Mouse (Mus musculus): ENCODE measurements around the gene Lsm14a. TPM values are rescaled to one million over a fixed set of nuclear protein-coding genes. Genes with fewer than 3 reads are reported as not detected.

The Lsm14a gene
- 19.3 TPM for polyA plus RNA-seq (2015; fragmentation: Illumina TruSeq; extraction: RNeasy Lipid Tissue Mini Kit (QIAGEN cat#74804); ENCODE audit: insufficient read depth, low read depth, low replicate concordance)

DNA sequence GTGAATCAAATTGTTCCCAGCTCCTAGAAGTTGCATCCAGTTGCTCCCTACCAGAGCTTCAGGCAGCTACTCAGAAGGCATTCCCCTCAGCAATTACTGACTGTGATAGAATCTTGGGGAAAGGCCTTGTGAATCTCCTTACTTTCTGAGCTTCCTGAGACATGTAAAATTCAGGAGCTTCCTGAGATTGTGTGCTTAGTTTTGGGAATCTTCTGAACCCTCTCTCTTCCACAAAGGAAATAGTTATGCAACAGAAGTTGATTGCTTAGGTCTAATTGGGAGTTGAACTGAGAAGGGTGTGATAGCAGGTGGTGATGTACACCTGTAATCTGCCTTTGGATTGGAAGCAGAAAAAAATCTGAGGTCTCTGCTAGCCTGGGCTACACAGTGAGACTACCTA lies at the start of gene Lsm14a:
TSS of gene Lsm14a (minus strand) at position 101 of the 400 bp plus-strand sequence.

DNA sequence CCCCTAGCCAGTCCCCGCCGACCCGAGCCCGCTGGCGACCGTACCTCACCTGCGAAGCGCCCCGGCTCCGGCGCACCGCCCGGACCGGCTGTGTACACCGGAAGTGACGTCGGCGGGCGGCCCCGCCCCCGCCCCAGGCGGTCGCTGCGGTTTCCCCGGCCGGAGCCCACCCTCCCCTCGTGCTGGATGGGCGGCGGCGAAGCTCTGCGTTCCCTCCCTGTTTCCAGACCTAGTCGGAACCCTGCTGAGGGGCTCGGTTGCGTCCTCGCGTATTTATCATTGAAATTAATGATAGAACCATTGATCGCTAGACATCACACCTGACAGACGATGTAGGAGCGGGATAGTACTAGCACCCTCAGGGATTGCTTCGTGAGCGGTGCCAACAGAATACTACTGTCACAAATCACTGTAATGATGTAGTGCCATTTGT lies 79.7 kb downstream of the Lsm14a start, which contains the start of gene 4931406P16Rik:
TSS of gene 4931406P16Rik (minus strand) at position 109 of the 433 bp plus-strand sequence.

Other genes with a start within 250 kb of the Lsm14a start
- 17.6 TPM for gene Uba2, start 223.7 kb downstream of the Lsm14a start, polyA plus RNA-seq (2015; fragmentation: Illumina TruSeq; extraction: RNeasy Lipid Tissue Mini Kit (QIAGEN cat#74804); ENCODE audit: insufficient read depth, low read depth, low replicate concordance)
- gene Pdcd2l, start 196.7 kb downstream of the Lsm14a start, polyA plus RNA-seq (2015; fragmentation: Illumina TruSeq; extraction: RNeasy Lipid Tissue Mini Kit (QIAGEN cat#74804); ENCODE audit: insufficient read depth, low read depth, low replicate concordance): 6.3 TPM
- 79.6 TPM for gene Gpi1, start 163.0 kb downstream of the Lsm14a start, polyA plus RNA-seq (2015; fragmentation: Illumina TruSeq; extraction: RNeasy Lipid Tissue Mini Kit (QIAGEN cat#74804); ENCODE audit: insufficient read depth, low read depth, low replicate concordance)
- gene Gm6096, start 142.3 kb downstream of the Lsm14a start, polyA plus RNA-seq (2015; fragmentation: Illumina TruSeq; extraction: RNeasy Lipid Tissue Mini Kit (QIAGEN cat#74804); ENCODE audit: insufficient read depth, low read depth, low replicate concordance): not detected
- gene 4931406P16Rik, start 79.8 kb downstream of the Lsm14a start, polyA plus RNA-seq (2015; fragmentation: Illumina TruSeq; extraction: RNeasy Lipid Tissue Mini Kit (QIAGEN cat#74804); ENCODE audit: insufficient read depth, low read depth, low replicate concordance): 14.1 TPM